Mouse (Mus musculus) liver, embryonic 12.5 days (tissue): ENCODE data around the gene Cradd. TPM values are rescaled to one million over a fixed set of nuclear protein-coding genes. Genes with fewer than 3 reads are reported as not detected.

Experiments
- ATAC-seq: fragments of 200-750 bp; cut with Nextera tagmentation; 2 replicates; pipeline ENCODE4 v1.8.0; 2017; ENCODE audit warnings: moderate number of reproducible peaks, mild to moderate bottlenecking, moderate library complexity
- H3K27ac ChIP-seq: fragments of 300-500 bp; sonication (generic); 2 replicates; pipeline ENCODE4 v1.5.1; 2016; ENCODE audit warnings: mild to moderate bottlenecking
- H3K27me3 ChIP-seq: fragments of 300-500 bp; sonication (generic); replicated peaks from 2 replicates; pipeline ENCODE4 v1.6.1; 2016; ENCODE audit warnings: mild to moderate bottlenecking, moderate library complexity
- H3K36me3 ChIP-seq: fragments of 300-500 bp; sonication (generic); 2 replicates; pipeline ENCODE4 v1.6.1; 2016; ENCODE audit warnings: mild to moderate bottlenecking, moderate library complexity
- H3K4me1 ChIP-seq: fragments of 300-500 bp; sonication (generic); 2 replicates; pipeline ENCODE4 v1.6.1; 2016
- H3K4me2 ChIP-seq: fragments of 300-500 bp; sonication (generic); 2 replicates; pipeline ENCODE4 v1.6.1; 2016; ENCODE audit warnings: mild to moderate bottlenecking, moderate library complexity
- H3K4me3 ChIP-seq: fragments of 300-500 bp; sonication (generic); 2 replicates; pipeline ENCODE4 v1.5.1; 2016; ENCODE audit warnings: mild to moderate bottlenecking, moderate library complexity
- H3K9ac ChIP-seq: fragments of 300-500 bp; sonication (generic); 2 replicates; pipeline ENCODE4 v1.6.1; 2016; ENCODE audit warnings: mild to moderate bottlenecking, moderate library complexity
- H3K9me3 ChIP-seq: fragments of 300-500 bp; sonication (generic); replicated peaks from 2 replicates; pipeline ENCODE4 v1.6.1; 2016; ENCODE audit warnings: mild to moderate bottlenecking, moderate library complexity
- WGBS: fragments of 180-500 bp; shearing (Covaris S2); methylation state at CpG from one replicate; pipeline ENCODE4 v1.1.7; 2016; ENCODE audit not compliant: insufficient replicate concordance; 5-methylcytosine and 5-hydroxymethylcytosine counted together
- polyA plus RNA-seq: library from polyadenylated mRNA; unstranded; fragments of >200 nt; fragmentation: Nextera tagmentation; extraction: Ambion mirVana; gene quantifications from 2 replicates; pipeline ENCODE4 v1.2.1, GENCODE M21; 2016

Gene Cradd
- polyA plus RNA-seq, 1 experiment from 2014 or later: 5.0 TPM

DNA sequence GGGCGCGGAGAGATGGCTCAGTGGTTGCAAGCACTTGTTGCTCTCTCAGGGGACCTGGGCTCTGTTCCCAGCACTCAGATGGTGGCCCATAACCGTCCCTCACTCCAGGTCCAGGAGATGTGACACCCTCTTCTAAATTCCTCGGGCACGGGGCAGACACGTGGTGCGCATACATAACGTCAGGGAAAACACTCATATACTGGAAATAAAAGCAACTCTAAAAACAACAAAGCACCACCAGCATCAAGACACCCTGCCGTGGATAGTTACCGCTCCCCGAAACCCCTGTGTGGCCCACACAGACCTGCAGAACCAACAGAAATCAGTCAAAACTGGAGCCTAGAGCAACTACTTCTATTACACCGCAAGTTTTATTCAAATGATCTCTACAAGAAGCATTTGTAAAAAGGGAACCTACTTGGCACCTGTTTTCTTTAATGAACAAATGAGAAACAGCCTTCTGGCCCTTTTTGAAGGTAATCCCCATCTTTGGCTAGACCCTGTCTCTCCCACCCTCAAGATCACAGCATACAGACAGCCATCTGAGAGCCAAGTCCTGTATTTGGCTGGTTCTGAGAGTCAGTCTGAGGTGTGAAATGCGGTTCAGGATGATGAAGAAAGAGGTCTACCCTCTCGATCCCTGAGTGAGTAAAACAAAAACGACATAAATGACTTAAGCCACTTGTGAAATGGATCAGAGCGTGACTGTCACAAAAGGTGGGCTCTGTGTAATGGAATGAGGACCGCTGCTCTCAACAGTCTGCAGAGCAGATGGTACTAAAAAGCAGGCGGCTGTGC is 24.7 kb downstream of the Cradd start:
- no peak for ATAC-seq

DNA sequence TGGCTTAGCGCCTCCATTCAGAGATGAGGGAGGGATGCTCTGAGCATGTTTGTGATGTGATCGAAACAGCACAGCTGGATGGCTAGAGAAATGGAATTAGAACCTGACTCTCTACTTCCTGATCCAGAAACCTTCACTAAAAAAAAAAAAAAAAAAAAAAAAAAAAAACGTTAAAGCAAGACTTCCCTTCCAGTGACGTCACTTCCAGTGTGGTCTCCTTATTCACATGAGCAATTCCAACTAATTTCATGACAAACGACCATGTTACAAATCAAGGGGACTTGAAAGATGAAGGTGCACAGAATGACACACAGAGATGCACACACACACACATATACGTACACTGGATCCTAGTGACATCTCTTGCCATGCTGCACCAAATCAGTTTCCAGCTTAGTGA is 25.4 kb downstream of the Cradd start:
- Histone ChIP-seq H3K4me3 (no peak overlapping the region), H3K27ac (no peak overlapping the region), H3K4me1 (peaks cover 25% of the 10 kb centered on the region), H3K9ac (no peak overlapping the region), H3K9me3 (no peaks in the 10 kb centered on the region), H3K27me3 (no peaks in the 10 kb centered on the region), H3K4me2 (no peak overlapping the region), H3K36me3 (no peaks in the 10 kb centered on the region)
- no peak for ATAC-seq
- 76% methylated on average over 6 of the region's 6 CpGs for WGBS

More for the DNA sequence above, 24.7 kb downstream of the Cradd start:
- Histone ChIP-seq H3K36me3 (no peaks in the 10 kb centered on the region), H3K27me3 (no peaks in the 10 kb centered on the region), H3K27ac (no peak overlapping the region), H3K4me2 (no peak overlapping the region), H3K9me3 (no peaks in the 10 kb centered on the region), H3K9ac (no peak overlapping the region), H3K4me1 (peaks cover 24% of the 10 kb centered on the region), H3K4me3 (no peak overlapping the region)
- WGBS: 75% methylated on average over 18 of the region's 18 CpGs

DNA sequence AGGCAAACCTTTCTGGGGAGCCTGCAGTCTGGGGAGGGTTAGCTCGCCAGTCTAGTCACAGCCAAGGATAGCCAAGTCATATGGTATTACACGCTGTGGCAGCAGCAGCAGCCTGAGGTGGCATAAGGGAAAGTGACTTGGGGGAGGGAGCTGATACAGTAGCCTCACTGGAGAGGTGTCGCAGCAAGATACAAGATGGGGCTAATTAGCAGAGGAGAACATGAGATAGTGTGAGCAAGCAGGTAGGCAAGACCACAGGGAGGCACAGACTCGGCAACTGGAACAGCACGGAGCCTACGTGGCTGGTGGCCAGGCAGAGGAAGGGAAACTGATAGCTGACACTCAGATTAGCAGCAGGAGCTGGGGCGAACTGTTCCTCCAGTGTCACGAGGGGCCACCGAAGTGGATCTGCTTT is 26.2 kb downstream of the Cradd start:
- Histone ChIP-seq H3K4me2 (peak overlapping the region; percentile 47), H3K27me3 (no peaks in the 10 kb centered on the region), H3K4me3 (no peak overlapping the region), H3K36me3 (no peaks in the 10 kb centered on the region), H3K4me1 (peaks cover 33% of the 10 kb centered on the region), H3K9ac (no peak overlapping the region), H3K9me3 (no peaks in the 10 kb centered on the region), H3K27ac (0 out of 2 replicates have a peak overlapping the region, but pooled peaks have one; percentile 40)
- 24% methylated on average over 9 of the region's 9 CpGs for WGBS
- ATAC-seq: peak; percentile 82

DNA sequence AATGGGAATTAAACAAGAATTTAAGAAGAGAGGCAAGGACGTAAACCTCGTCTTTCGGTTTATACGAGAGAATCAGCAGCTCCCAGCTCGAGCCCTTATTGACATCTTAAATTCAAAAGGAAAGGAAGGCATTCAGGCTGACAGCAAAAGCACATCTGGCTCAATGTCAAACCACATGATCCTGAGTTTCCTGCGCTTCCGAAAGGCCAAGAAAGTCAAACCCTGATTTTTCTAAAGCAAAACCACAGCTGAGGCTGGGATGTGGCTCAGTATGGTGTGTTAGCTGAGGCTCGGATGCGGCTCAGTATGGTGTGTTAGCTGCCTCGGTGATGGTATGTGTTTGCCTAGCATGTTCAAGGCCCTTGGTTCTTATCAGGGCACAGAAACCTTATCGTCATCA is 26.9 kb downstream of the Cradd start:
- no peak for ATAC-seq

DNA sequence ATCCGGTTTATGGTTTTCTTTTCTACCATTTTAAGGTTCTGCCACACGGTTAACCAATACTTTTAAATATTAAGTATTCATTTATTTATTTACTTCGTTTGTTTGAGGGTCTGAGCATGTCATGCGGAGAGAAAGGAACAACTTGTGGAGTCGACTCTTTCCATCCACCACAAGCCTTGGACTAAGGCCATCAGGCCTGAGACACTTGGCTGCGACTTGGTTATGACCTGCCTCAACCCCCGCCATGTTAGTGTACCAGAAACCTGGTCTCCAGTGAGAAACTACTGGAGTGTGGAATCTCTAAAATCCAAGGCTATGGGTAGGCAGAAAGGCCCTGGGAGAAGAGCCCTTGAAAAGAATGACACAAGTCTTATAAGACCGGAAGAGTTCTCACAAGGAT is 30.7 kb downstream of the Cradd start:
- Histone ChIP-seq H3K4me2 (no peak overlapping the region), H3K36me3 (no peaks in the 10 kb centered on the region), H3K4me3 (no peak overlapping the region), H3K27me3 (no peaks in the 10 kb centered on the region), H3K9ac (no peak overlapping the region), H3K4me1 (peaks cover 75% of the 10 kb centered on the region), H3K27ac (no peak overlapping the region), H3K9me3 (no peaks in the 10 kb centered on the region)
- no peak for ATAC-seq
- 84% methylated on average over 8 of the region's 8 CpGs for WGBS

More for the DNA sequence above, 26.9 kb downstream of the Cradd start:
- Histone ChIP-seq H3K27me3 (no peaks in the 10 kb centered on the region), H3K36me3 (no peaks in the 10 kb centered on the region), H3K4me1 (peaks cover 40% of the 10 kb centered on the region), H3K9ac (no peak overlapping the region), H3K4me3 (no peak overlapping the region), H3K4me2 (no peak overlapping the region), H3K27ac (no peak overlapping the region), H3K9me3 (no peaks in the 10 kb centered on the region)
- 65% methylated on average over 11 of the region's 11 CpGs for WGBS

DNA sequence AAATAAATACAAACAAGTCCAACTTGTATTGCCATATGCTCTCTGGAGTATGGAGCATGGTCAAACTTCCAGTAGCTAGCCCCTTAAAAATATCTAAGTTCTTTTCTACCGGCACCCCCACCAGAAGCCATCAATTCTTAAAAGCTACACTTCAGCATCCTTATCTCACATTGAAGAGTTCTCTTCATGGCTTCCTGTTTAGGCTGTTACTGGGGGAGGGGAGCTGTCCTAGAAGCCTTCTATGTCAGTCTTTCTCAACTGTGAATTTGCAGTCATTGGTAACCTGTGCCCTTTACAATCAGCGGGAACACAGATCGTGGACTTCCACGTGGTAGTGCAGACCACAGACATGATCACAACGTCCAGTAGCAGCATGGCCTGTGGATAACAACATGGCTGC is 31.7 kb downstream of the Cradd start:
- Histone ChIP-seq H3K27ac (no peak overlapping the region; the same call in 1 of the 2 replicates), H3K4me1 (peaks cover 67% of the 10 kb centered on the region), H3K4me2 (0 out of 2 replicates have a peak overlapping the region, but pooled peaks have one; percentile 31), H3K9me3 (no peaks in the 10 kb centered on the region), H3K4me3 (no peak overlapping the region), H3K27me3 (no peaks in the 10 kb centered on the region), H3K9ac (no peak overlapping the region), H3K36me3 (no peaks in the 10 kb centered on the region)
- WGBS: 14% methylated on average over 5 of the region's 5 CpGs
- ATAC-seq: no peak

DNA sequence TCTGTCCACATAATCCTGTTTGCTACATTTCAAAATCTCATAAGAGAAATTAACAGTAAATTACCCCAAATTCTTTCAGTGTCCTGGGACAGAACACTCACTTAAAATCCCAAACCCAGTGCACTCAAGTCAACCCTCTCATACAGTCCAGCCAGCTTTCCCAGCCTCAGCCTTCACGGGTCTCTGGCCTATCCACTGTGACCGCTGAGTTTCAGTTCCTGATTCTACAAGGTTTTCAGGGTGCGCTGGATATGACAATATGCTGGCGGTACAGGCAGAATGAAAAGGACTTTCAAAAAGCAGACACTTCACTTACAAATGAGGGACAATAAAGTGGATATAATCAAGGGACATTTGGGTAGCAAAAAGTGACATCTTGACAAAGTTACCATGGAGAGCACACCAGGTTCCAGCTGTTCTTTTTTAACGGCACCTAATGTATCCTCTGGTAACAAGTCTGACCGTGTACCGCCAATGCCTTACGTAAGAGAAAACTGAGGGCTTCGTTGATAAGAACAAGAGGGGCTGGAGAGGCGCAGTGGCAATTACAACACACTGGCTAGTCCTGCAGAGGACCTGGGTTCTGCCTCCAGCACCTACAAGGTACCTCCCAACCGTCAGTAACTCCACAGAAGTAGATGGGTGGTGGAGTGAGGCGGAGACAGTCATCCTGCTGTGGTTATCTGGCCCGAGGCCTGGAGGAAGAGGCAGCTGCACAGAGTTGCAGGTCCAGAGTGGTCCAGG is 32.6 kb downstream of the Cradd start:
- H3K9me3 ChIP-seq: no peaks in the 10 kb centered on the region
- 39% methylated on average over 13 of the region's 13 CpGs for WGBS
- no peak overlapping the region for H3K4me3 ChIP-seq
- peak; percentile 74 for ATAC-seq
- H3K4me1 ChIP-seq: peaks cover 58% of the 10 kb centered on the region
- 0 out of 2 replicates have a peak overlapping the region, but pooled peaks have one; percentile 27 for H3K9ac ChIP-seq
- H3K4me2 ChIP-seq: peak overlapping the region; percentile 31
- no peaks in the 10 kb centered on the region for H3K27me3 ChIP-seq
- no peaks in the 10 kb centered on the region for H3K36me3 ChIP-seq
- H3K27ac ChIP-seq: peak overlapping the region; percentile 47; the same call in 1 of the 2 replicates

DNA sequence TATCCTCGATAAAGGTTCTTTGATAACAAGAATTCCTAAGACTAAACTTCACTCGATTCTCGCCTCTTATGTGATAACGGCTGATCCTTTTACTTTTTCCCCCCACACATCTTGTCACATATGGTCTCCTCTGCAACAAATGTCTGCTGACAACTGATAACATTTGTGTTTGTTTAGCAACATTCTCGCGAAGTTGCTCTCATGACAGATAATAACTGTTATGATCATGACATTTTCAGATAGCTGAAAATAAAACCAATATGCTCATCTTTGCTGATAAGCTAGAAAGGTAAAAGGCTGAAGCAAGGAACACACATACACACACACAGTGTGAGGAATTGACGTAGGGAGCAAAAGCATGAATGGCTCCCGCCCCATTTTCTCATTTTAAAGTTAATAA is 34.1 kb downstream of the Cradd start:
- ATAC-seq: peak; percentile 82

DNA sequence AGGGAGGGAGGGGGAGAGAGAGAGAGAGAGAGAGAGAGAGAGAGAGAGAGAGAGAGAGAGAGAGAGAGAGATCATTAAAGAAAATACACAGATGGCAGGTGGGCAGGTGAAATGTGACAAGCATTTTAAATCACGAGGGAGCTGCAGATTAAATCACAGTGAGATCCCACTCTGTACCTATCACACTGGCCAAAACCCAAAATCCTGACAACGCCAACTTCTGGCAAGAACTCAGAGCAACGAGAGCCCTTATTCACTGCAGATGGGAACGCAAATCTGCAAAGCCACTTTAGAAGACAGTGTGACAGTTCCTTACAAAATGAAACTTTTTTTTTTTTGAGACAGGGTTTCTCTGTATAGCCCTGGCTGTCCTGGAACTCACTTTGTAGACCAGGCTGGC is 35.7 kb downstream of the Cradd start:
- H3K4me1 ChIP-seq: peaks cover 60% of the 10 kb centered on the region
- ATAC-seq: no peak
- H3K36me3 ChIP-seq: no peaks in the 10 kb centered on the region
- WGBS: 63% methylated on average over 4 of the region's 4 CpGs
- H3K4me3 ChIP-seq: no peak overlapping the region
- no peaks in the 10 kb centered on the region for H3K27me3 ChIP-seq
- H3K9me3 ChIP-seq: no peaks in the 10 kb centered on the region
- H3K4me2 ChIP-seq: no peak overlapping the region
- no peak overlapping the region for H3K27ac ChIP-seq
- no peak overlapping the region for H3K9ac ChIP-seq

More for the DNA sequence above, 34.1 kb downstream of the Cradd start:
- Histone ChIP-seq H3K4me1 (peaks cover 58% of the 10 kb centered on the region), H3K27me3 (no peaks in the 10 kb centered on the region), H3K9me3 (no peaks in the 10 kb centered on the region), H3K27ac (peak overlapping the region; percentile 65), H3K4me3 (no peak overlapping the region), H3K36me3 (no peaks in the 10 kb centered on the region), H3K4me2 (peak overlapping the region; percentile 60), H3K9ac (no peak overlapping the region)
- 19% methylated on average over 8 of the region's 8 CpGs for WGBS

DNA sequence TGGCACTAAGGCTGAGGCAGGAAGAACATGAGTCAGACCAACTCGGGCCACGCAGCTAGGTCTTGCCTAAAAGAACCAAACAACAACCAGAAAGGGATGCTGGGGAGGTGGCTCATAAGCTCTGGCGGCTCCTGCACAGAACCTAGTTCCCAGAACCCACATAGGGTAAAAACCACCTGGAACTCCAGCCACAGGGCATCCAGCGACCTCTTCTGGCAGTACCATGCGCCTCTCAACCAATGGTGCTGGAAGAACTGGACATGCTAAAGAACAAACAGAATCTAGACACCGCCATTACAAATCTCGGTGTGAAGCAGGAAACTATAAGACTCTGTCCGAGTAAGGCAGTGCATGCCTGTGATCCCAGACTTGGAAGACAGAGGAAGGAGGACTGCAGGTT is 36.6 kb downstream of the Cradd start:
- Histone ChIP-seq H3K36me3 (no peaks in the 10 kb centered on the region), H3K9ac (no peak overlapping the region), H3K27ac (no peak overlapping the region), H3K4me2 (no peak overlapping the region), H3K9me3 (no peaks in the 10 kb centered on the region), H3K27me3 (no peaks in the 10 kb centered on the region), H3K4me1 (peaks cover 55% of the 10 kb centered on the region), H3K4me3 (no peak overlapping the region)
- ATAC-seq: no peak
- WGBS: 79% methylated on average over 8 of the region's 8 CpGs

DNA sequence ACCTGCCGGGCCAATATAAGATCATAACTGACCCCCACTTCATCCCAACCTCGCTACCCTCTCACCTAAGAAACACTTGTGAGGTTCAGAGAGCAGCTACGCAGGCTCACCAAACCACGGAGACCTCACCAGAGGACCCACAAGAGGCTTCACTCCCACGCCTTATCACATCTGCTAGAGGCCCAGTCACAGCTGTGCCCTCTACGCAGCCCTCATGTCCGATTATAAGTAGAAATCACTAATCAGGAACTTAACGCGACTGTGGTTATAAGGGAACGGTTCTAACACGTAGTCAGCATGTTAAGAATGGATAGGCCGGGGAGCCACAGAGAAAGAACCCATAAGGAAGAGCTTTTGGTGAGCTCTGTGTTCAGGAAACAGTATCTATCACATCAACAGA is 40.5 kb downstream of the Cradd start:
- WGBS: 28% methylated on average over 12 of the region's 12 CpGs
- H3K4me3 ChIP-seq: no peak overlapping the region
- H3K27me3 ChIP-seq: no peaks in the 10 kb centered on the region
- peak overlapping the region; percentile 10; the same call in 1 of the 2 replicates for H3K4me2 ChIP-seq
- H3K9ac ChIP-seq: no peak overlapping the region
- no peaks in the 10 kb centered on the region for H3K36me3 ChIP-seq
- no peaks in the 10 kb centered on the region for H3K9me3 ChIP-seq
- ATAC-seq: peak; percentile 46; the same call in 1 of the 2 replicates
- H3K4me1 ChIP-seq: peaks cover 17% of the 10 kb centered on the region
- no peak overlapping the region for H3K27ac ChIP-seq

DNA sequence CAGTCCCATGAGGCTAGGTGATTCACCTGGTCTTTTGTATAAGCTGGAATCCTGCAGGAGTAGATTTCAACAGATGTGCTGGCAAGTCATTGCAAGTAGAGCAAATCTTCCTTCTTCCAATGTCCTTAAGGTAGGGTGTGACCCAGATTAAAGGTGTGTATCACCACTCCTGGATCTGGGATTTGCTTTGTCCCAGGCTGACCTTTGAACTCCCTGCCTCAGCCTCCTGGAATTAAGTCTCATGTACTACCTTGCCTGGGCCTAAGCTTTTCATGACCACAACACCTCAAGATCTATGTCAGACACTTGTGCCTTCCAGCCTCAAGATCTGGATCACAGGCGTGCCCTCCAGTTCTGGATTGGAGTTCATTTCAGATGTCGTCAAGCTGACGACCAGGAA is 41.9 kb downstream of the Cradd start:
- H3K4me2 ChIP-seq: no peak overlapping the region
- 81% methylated on average over 3 of the region's 3 CpGs for WGBS
- H3K4me3 ChIP-seq: no peak overlapping the region
- H3K27me3 ChIP-seq: no peaks in the 10 kb centered on the region
- H3K27ac ChIP-seq: no peak overlapping the region
- H3K9ac ChIP-seq: no peak overlapping the region
- peaks cover 14% of the 10 kb centered on the region for H3K4me1 ChIP-seq
- no peaks in the 10 kb centered on the region for H3K9me3 ChIP-seq
- H3K36me3 ChIP-seq: no peaks in the 10 kb centered on the region
- no peak for ATAC-seq
